Mouse (Mus musculus) E14TG2a.4 (cell line): ENCODE results near the gene Ctdsp1.

ENCODE experiments used
- H3K27me3 ChIP-seq: 2 replicates; pipeline ENCODE4 v1.6.1; 2014; ENCODE audit warnings: low read length, control low read depth; ENCODE audit not compliant: insufficient read depth
- H3K36me3 ChIP-seq: 2 replicates; pipeline ENCODE4 v1.6.1; 2014; ENCODE audit warnings: low read length, control low read depth; ENCODE audit not compliant: insufficient read depth
- H3K4me1 ChIP-seq: replicated peaks from 2 replicates; pipeline ENCODE4 v1.6.1; 2014; ENCODE audit warnings: low read depth, low read length, control low read depth
- H3K4me3 ChIP-seq: replicated peaks from 2 replicates; pipeline ENCODE4 v1.5.1; 2014; ENCODE audit warnings: mild to moderate bottlenecking, low read length
- H3K9me3 ChIP-seq: 2 replicates; pipeline ENCODE4 v1.6.1; 2014; ENCODE audit warnings: low read length, control low read depth
- CTCF ChIP-seq: conservative IDR thresholded peaks from 2 replicates; pipeline ENCODE4 v1.5.1; 2014; ENCODE audit warnings: low read length
- NANOG ChIP-seq: IDR thresholded peaks from 2 replicates; pipeline ENCODE4 v1.6.1; 2014; ENCODE audit warnings: borderline replicate concordance, low read length, mixed read lengths

The Ctdsp1 gene

GRCm38 (mm10) chr1:74444538-74444937, 53.2 kb downstream of the Ctdsp1 start:
- Histone ChIP-seq H3K36me3 (peaks cover 86% of the 10 kb centered on the region), H3K27me3 (no peaks in the 10 kb centered on the region), H3K4me3 (no peak overlapping the region), H3K4me1 (no peaks in the 10 kb centered on the region), H3K9me3 (no peaks in the 10 kb centered on the region)
- TF ChIP-seq CTCF (no peak), NANOG (no peak)
